Mouse (Mus musculus): ENCODE measurements around the gene Ccnl1.

Gene Ccnl1

DNA sequence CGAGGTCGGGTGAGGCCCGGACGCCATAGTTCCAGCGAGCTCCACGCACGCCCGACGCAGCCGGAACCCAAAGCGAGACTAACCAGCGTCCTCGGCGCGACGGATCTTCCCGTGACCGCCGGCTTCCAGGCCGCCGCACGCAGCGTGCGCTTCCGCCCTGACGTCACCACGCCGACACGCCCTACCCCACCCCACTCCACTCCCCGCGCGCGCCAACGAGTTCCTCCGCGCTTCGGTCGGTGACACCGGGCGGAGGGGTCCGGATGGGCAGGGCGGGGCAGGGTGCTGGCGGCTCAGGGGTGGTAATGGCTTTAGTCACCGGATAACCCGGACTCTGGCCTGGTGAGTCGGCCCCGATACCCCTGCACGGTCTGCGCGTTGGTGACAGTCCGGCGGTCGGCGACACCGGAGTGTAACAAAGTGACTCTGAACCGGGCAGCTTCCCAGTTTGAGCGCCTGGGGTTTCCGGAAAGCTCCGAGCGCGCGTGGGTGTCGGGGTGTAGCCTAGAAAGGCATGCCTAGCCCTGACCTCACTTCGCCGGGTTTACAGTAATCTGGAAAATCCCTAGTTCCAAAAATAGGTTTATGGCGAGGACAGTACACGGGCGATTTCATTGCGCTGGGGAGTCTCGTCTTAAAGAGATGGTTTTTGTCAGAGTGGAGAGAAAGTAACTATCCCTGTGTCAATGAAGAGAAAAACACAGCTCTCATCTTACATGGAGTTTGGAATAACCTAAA, at the start of gene Ccnl1:
Gene Ccnl1, minus strand, starts transcription at position 148 of the 738 bp plus-strand sequence.
- peak; percentile 98 to 99 for DNase-seq (ENCODE audit: inconsistent age in 2 of 2, low spot score in 1 of 2)

DNA sequence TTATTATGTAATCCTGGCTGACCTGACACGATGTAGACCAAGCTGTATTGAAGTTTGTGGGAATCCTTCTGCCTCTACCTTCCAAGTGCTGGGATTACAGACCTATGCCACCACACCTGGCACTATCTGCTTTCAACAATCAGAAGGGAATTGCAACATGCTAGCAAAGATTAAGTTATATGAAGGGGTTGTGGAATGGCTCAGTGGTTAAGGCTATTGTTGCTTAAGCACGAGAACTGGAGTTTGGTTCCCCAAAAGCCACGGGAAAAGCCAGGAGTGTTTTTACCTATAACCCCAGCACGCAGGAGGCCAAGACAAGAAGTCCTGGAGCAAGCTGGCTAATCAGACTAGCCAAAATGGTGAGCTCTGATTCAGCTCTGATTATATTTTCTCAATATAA, 46.9 kb upstream of the Ccnl1 start:
- no peak for DNase-seq (ENCODE audit: inconsistent age in 2 of 2, low spot score in 1 of 2)

DNA sequence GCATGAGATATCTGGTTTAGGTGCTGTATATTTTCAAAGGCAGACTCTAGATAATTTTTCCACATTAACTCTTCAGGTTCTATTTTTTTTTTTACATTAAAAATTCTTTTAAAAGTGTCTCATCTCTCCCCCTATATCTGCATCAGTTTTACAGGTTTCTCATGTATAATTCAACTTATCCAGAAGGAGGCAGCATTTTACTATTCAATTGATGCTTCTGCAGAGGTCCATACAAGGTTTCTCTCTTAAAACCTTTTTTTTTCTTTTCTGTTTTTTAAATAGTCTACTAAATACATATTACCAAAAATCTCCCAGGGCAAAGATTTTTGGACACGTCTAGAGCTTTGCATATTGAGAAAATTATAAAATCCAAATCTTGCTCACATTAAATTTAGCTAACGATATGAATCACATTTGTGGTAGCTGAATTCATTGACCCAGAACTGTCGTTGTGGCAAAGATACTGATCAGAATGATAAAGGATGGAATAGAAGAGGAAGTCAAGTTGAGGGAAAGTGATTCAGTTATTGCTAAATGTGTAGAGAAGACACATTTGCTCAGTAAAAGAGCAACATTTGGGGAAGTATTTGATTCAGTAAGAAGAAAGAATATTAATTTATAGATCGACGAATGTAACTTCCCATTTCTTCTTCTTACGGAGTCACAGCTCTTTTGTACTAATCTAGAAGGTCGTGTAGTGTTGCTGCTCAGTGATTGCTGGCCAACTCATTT, 46.3 kb upstream of the Ccnl1 start:
- DNase-seq (ENCODE audit: inconsistent age in 2 of 2, low spot score in 1 of 2), result peak in 1 of 2 experiments; percentile 30

DNA sequence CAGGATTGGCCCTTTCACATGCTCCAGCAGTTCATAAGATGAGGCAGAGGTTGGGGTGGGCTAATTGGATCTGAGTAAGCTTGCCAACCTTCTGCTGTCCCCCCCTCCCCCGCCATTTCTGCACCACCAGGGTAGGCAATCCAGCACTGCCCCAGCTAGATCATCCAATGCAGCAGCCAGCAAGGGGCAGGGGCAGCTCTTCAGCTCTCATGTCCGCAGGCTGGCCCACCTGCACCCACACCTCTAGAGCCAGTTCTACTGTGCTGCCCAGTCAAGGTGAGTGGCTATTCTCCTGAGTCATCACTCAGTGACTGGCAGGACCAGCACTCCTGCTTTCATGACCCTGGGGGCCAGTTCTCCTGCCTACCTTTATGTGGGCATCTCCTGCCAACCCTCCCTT, 42.4 kb upstream of the Ccnl1 start:
- DNase-seq (ENCODE audit: inconsistent age in 2 of 2, low spot score in 1 of 2), result no peak

DNA sequence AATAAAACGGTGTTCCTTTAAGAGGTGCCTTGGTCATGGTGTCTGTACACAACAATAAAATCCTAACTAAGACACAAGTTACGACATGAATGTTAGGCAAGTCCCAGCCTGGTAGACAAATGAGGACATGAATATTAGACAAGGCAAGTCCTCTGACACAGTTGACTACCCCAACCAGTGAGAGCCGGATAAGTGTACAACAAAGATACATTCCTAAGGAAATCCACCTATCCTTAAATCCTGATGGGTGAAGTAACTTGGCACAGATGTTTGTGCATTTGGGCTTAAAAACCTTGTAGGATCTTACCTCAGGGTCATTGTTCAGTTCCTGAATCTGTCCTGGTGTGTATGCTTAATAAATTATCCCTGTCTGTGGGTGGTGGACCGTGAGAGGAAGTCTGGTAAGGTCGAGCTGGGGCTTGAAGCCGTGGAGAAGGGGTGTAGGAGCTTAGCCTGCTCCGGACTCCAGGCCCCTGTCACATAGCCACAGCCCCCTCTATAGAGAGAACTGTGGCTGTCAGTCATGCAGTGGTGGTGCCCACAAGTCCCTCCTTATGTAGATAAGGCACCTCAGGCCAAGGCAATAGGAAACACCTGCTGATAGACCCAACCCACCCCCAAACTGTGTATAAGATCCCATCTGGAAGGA, 39.4 kb upstream of the Ccnl1 start:
- no peak for DNase-seq (ENCODE audit: inconsistent age in 2 of 2, low spot score in 1 of 2)

DNA sequence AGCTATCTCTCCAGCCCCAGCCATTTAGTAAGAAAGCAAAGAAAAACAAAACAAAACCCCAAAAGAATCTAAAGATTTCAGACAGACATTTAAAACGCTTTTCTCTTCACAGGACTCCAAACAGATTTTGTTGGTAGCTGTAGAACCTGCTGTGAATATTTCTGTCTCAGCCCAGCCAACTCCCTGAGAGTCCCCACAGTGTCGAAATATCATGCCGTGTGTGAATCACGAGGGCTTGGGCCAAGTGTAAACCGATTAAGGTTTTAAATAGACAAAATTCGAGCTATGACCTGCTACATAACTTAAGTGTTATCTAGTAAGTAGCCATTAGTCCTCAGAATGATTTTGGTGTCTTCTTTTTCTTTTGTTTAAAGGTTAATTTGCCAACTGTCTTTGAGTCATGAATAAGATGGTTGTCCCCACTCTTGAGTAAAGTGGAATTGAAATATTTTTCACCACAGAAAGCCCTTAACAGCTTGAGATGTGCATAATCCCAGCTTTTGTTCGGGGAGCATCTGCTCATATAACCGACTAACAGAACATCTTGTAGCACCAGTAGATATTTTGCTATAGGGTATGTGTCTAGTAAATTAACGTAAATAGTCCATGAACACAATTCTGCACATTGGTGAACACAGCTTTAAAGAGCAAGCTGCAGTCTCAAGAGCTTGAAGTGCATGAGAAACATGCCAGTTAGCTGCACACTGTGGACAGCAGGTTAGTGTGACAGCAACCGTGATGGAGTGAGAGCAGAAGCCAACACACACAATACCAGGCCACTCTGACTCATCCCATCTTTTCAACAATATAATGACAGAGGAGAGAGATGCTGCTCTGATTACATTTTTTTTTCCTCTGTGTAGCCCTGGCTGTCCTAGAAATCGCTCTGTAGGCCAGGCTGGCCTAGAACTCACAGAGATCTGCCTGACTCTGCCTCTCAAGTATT, 34.6 kb upstream of the Ccnl1 start:
- DNase-seq (ENCODE audit: inconsistent age in 2 of 2, low spot score in 1 of 2), result no peak

DNA sequence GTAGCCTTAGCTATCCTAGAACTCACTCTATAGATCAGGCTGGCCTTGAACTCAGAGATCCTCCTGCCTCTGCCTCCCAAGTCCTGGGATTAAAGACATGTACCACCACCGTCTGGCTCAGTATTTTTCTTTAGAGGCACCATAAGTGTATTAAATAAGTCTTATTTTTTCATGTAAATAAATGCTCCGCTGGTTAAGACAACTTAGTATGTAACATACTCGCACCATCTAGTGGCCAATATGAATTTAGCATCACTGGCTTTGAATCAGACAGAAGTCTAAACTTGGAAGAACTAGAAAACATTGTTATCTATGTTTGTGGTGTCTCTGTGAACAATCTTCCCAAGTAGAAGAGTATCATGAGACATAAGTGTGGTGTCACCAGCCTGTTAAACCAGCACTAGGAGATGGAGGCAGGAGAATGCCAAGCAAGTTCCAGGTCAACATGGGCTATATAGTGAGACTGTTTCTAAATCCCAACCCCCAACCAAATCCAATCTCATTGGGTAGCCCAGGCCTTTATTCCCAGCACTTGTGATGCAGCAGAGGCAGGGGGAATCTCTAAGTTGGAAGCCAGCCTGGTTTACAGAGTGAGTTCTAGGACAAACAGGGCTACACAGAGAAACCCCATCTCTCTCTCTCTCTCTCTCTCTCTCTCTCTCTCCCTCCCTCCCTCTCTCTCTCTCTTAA, 33.1 kb upstream of the Ccnl1 start:
- peak in 1 of 2 experiments; percentile 82 for DNase-seq (ENCODE audit: inconsistent age in 2 of 2, low spot score in 1 of 2)

DNA sequence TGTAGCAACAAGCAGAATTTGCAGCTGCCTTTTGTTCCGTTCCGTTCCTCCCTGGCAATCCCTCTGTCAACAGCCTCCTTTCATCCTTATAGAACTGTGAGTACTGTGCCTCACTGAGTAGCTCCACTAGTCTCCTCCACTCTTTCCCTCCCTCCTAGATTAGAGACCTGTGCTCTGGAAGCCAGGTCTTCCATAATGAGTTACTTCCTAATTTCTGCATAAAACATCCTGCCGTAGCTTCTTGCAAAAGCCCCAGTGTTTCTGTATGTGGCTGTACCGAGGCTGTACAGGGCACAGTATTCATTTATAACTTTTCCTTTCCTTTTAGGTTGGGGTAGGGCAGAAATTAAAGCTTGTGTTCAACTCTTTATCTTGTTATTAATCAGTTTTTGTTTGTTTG, 32.5 kb upstream of the Ccnl1 start:
- DNase-seq (ENCODE audit: inconsistent age in 2 of 2, low spot score in 1 of 2), result no peak

DNA sequence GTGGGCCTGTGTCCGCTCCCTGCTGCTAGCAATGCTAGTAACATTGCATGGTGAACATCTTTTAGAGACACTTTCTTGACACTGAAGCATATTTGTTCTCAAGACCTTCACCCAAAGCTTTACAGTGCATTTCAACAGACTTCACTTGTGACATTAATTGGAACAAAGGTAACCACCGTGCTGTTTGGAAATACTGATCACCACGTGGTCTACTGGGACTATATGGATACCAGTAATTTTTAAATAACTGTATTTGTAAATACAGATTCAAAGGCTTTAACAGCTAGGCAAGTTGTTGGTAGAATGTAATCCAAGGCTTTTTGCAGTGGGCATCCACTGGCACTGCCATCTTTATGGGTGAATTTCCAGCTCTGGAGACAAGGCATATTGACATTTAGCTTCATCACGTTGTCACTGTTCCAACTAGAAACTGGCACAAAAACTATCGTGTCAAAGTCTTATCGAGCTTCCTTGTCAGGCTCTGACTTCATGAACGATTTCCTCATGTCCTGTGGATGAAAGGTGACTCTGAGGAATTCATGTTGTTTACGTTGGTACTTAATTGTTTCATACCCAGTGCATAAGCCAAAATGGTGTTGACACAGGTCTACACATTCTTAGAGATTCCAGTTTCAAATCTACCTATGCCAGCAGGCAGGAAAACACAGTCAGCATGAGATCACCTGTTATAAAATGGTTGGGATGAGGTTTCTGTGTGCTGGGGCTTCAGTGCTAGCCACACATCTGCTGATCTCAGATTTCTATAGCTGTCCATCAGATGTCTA, 30.9 kb upstream of the Ccnl1 start:
- DNase-seq (ENCODE audit: inconsistent age in 2 of 2, low spot score in 1 of 2), result peak in 1 of 2 experiments; percentile 52

DNA sequence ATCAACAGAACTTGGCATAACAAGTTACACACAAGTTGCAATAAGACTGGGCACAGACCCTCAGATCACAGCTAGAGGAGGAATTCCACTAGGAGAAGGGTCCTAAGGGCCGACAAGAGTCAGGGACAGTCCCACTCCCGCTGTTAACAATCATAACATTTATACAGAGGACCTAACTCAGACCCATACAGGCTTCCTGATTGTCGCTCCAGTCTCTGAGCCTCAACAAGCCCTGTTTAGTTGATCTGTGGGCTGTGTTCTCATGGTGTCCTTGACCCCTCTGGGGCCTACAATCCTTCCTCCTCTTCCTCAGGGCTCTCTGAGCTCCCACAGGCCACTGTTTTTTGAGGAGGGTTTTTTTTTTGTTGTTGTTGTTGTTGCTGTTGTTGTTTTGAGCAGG, 18.2 kb upstream of the Ccnl1 start:
- DNase-seq (ENCODE audit: inconsistent age in 2 of 2, low spot score in 1 of 2), result peak in 1 of 2 experiments; percentile 45

DNA sequence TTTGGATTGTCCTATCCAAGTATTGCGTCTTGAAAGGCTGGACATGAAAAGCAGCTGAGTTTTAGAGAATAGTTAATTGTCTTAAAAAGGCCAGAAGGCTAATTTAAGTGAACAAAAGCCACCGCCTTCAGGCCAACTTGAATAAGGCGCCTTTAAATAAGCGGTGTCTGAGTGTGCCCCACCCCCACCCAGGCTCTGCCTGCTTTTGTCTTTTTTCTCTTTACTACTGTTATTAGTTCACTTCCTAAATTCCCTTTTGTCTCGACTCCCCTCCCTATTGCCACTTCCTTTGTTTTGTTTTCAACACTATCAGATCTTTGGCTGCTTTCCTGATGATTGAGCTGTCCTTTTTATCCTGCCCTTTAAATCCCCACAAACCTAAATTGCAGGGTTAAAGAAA, 17.3 kb upstream of the Ccnl1 start:
- peak; percentile 53 to 85 for DNase-seq (ENCODE audit: inconsistent age in 2 of 2, low spot score in 1 of 2)

DNA sequence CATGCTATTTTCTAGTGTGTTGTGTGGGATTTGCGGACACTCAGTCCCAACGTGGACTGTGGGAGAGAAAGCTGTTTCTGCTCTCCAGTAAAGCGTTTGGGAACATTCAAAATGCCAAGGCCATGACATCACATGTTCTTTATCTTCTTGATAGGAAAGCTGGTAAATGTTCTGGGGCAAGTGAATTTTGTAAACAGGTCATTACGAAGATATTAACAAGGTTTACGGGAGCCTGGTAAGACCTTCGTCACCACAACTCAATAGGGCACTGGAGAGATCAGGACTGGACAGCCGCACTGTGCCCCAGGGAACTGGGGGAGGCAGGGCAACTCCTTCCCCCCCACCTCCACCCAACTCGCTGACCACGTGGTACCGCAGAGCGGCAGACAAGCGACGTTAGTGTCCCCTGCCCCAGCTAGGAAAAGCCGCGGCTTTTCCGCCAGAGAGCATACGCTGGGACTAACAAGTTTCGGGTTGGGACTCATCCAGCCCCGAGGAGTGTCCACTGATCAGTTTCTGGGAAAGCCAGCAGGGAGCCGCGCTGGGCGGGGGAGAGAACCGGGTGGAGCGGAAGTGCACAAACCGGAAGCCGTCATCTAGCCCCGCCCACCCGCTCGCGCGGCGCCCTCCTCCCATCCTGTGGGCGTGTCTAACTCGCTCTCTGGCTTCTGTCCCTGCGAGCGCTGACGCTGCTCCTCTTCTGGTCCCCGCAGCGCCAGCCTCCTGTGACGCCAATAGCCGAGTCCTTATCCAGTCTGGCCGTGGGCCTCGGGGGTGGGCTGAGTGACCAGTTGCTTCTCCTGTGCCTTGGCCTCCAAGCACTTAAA, 16.4 kb upstream of the Ccnl1 start:
- peak; percentile 99 for DNase-seq (ENCODE audit: inconsistent age in 2 of 2, low spot score in 1 of 2)

DNA sequence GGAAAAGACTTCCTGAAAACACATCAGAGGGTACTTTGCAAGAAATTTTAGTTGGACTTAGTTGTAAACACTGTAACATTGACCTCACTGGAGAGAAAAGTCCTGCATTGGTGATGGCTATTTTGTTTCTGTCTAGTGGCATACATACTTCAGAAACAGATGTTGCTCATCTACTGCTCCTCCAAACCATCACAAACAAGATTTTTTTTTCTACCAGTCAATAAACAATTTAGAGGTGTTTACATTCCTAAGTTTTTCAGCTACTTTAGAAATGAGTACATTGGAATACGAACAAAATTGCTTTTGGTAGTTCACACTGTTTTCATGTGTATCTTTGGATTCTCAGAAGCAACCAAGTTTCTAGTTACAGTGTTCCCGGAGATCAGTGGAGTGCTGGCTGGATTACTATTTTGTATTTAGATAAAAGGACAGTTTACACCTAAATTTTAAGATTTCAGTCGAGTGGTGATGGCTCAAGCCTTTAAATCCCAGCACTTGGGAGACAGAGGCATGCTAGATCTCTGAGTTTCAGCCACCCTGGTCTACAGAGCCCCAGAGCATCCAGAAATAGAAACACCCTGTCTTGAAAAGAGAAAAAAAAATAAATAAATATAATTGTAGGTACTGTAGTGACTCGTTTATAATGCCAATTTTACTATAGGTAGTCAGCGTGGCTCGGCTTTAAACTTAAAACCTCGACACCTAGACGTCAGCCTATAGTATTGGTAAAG, 15.6 kb upstream of the Ccnl1 start:
- no peak for DNase-seq (ENCODE audit: inconsistent age in 2 of 2, low spot score in 1 of 2)

DNA sequence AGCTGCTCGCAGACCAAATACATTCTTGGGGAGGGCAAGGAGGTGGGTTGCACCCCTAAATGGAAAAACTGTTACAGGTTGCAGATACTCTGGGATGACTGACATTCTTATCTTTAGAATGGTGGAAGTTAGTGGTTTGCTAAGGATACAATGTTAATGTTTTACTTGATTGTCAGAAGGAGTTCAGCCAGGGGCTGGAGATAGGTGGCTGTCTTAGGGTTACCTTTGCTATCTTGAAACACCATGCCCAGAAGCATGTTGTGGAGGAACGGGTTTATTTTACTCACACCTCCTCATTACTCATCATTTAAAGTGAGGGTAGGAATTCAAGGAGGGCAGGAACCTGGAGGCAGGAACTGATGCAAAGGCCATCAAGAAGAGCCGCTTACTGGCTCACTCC, 11.1 kb upstream of the Ccnl1 start:
- no peak for DNase-seq (ENCODE audit: inconsistent age in 2 of 2, low spot score in 1 of 2)

DNA sequence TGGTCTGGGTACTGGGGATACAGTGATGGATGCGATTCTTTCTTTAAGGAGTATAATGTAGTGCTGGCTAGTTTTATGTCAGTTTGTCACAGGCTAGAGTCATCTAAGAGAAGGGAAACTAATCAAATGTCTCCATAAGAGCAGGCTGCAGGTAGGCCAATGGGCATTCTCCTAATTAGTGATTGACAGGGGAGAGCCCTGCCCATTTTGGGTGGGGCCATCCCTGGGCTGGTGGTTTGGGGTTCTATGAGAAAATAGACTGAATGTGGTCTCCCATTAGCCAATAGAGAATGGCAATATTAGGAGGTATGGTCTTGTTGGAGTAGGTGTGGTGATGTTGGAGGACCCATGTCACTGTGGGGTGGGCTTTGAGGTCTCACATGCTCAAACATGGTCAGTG, 8.3 kb upstream of the Ccnl1 start:
- DNase-seq (ENCODE audit: inconsistent age in 2 of 2, low spot score in 1 of 2), result no peak

DNA sequence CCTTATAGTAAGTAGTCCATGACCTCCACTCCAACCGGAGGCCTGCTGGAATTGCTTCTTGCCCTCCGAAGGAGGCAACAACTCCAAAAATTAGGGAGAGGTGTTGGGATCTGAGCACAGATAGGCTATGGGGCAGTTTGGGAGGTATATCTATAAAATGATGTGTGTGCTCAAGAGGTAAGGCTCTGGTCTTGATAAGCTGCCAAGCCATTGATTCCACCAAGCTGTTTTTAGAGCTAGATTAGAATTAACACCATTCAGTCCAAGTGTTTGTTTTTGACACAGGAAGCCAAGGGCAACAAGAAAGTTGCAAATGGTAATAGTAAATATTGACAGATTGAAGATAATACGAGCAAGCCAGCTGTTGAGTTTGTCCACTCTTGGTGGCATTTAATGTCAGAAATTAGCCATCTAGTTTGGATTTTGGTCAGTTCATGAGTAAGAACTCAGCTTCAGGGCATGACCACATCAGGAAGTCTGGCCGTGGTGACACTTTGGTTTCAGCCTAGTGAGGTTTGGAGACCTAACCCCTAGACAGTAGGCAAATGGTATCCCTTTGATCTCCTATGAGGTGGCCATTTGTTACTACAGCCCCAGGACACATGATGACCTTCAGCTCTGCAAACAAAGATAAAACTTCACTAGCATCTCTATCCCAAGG, 4.4 kb upstream of the Ccnl1 start:
- peak; percentile 38 to 71 for DNase-seq (ENCODE audit: inconsistent age in 2 of 2, low spot score in 1 of 2)

DNA sequence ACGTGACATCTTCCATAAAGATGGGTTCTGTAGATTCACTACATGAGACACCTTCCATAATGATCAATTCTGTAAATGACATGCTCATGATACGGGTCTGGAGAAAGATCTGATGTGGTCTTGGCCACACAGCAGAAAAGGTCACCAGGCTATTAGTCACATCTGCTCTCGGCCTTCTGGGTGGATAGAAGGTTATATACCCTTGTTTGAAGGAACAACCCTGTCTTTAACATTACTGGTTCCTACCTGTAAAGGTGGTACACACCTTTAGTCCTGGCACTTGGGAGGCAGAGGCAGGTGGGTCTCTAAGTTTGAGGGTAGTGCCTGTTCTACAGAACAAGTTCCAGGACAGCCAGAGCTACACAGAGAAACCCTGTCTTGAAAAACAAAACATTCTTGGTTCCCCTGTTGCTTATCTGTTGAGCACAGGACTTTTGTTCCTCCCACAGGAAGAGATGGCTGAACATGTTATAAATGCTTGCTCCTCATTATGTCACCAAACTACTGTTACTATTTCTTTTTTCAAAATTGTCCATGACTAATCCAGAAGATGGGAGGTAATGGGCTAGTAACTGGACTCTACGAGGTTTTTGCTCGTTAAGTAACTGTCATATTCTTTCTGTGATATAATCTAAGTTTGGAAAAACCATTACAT, 2.4 kb upstream of the Ccnl1 start:
- peak in 1 of 2 experiments; percentile 66 for DNase-seq (ENCODE audit: inconsistent age in 2 of 2, low spot score in 1 of 2)

Measured in adrenal gland, adult (tissue).